Mouse (Mus musculus): ENCODE results near the gene Mrpl41. TPM values are rescaled to one million over a fixed set of nuclear protein-coding genes. Genes with fewer than 3 reads are reported as not detected.
A peak's percentile ranks its signal among the peaks of the same experiment; 100 is the strongest.
"Not testable (repeated sequence)": the region's sequence is repeated elsewhere in the genome, so short reads cannot be mapped to it uniquely, and the experiment has no call there.

The Mrpl41 gene
- total and polyA plus RNA-seq, 3 experiments = 102 to 103 TPM; not detected in 1

DNA sequence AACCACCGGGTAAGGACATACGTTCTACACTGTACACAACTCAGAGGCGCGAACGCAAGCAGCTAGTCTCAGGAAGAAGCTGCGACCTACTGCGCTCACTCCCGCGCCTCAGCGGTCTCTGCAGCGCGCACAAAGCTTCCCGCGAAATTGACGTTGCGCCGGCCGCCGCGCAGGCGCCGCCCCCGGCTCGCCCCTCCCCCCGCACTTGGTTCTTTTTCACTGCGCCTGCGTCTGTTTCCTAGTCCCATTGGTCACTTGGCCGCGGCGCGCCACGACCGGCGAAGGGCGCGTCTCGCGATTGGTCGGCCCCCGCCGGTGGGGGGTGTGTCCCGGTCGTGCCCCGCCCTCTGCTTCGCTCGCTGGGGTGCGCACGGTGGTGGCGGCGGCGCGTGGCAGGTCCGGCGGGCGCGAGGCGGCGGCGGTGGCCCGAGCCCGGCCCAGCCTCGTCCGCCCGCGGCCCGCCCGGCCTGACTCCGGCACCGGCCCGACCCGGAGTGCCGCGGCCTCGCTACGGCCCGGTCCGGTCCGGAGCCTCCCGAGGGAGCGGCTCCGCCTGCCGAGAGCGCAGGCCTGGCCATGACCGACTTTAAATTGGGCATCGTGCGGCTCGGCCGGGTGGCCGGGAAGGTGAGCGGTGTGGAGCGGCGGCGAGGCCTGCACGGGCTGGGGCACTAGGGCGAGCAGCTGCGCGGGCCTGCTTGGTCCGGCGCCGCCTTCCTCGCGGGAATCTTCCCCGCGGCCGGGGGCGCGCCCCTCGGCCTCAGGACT is 25.3 kb downstream of the Mrpl41 start, which contains the start of gene Zmynd19 (continued):
- no peak for TF ChIP-seq ZKSCAN1 (IDR thresholded peaks at IDR 0.05; ENCODE audit: low read depth, low read length)
- TF ChIP-seq MXI1 (IDR thresholded peaks at IDR 0.05; ENCODE audit: low read depth, low read length) = peak; percentile 86
- TF ChIP-seq HCFC1 (IDR thresholded peaks at IDR 0.05; ENCODE audit: low read depth, low read length) = peak; percentile 80
- no peak for TF ChIP-seq CHD1 (IDR thresholded peaks at IDR 0.05; ENCODE audit: low read depth, low read length)
- TF ChIP-seq ZC3H11A (IDR thresholded peaks at IDR 0.05; ENCODE audit: low read depth, low read length) = no peak
- no peak; the same call in 1 of the 2 replicates for TF ChIP-seq KAT2A (conservative IDR thresholded peaks at IDR 0.05; ENCODE audit: low read depth, low read length)
- TF ChIP-seq GATA1 (IDR thresholded peaks at IDR 0.05; ENCODE audit: low read depth, low read length) = no peak
- TF ChIP-seq TCF12 (IDR thresholded peaks at IDR 0.05; ENCODE audit: low read depth, low read length) = no peak
- no peak for TF ChIP-seq ZMIZ1 (IDR thresholded peaks at IDR 0.05; ENCODE audit: low read depth, low read length)
- no peak for TF ChIP-seq USF2 (IDR thresholded peaks at IDR 0.05; ENCODE audit: borderline replicate concordance in 1 of 2, insufficient read depth in 1 of 2, low read depth in 1 of 2, low read length in 2 of 2)
- TF ChIP-seq NELFE (IDR thresholded peaks at IDR 0.05; ENCODE audit: low read depth, low read length) = peak; percentile 71
- no peak for TF ChIP-seq MYB (IDR thresholded peaks at IDR 0.05; ENCODE audit: low read depth, low read length)
- TF ChIP-seq POLR2A (IDR thresholded peaks at IDR 0.05; ENCODE audit: control insufficient read depth in 1 of 2, insufficient read depth in 1 of 2, low read depth in 1 of 2, low read length in 2 of 2, poor library complexity in 1 of 2) = peak; percentile 58 to 76; a peak in 3 of 4 replicates

- not testable (repeated sequence) for H3K9me3 ChIP-seq (replicated peaks; ENCODE audit: insufficient read depth, low read length); H3K27me3 ChIP-seq (ENCODE audit: control insufficient read depth in 1 of 2, insufficient read depth in 2 of 2, low read length in 2 of 2); H3K79me2 ChIP-seq (ENCODE audit: control insufficient read depth, insufficient read depth, low read length, poor library complexity); H3K36me3 ChIP-seq (ENCODE audit: control insufficient read depth in 1 of 2, insufficient read depth in 2 of 2, low read length in 2 of 2); H3K4me3 ChIP-seq (ENCODE audit: control insufficient read depth in 1 of 2, insufficient read depth in 1 of 2, low read depth in 2 of 2, low read length in 2 of 2); H3K4me1 ChIP-seq (ENCODE audit: control insufficient read depth in 1 of 2, insufficient read depth in 2 of 2, low read length in 2 of 2); H3K27ac ChIP-seq (ENCODE audit: control insufficient read depth, low read depth, low read length); H3K9ac ChIP-seq (ENCODE audit: control insufficient read depth, low read depth, low read length, poor library complexity, severe bottlenecking)
- DNase-seq (ENCODE audit: low read depth, low spot score) = peak; percentile 67
- TF ChIP-seq RAD21 (IDR thresholded peaks at IDR 0.05; ENCODE audit: low read depth, low read length) (peak; percentile 60), ZC3H11A (IDR thresholded peaks at IDR 0.05; ENCODE audit: low read depth, low read length) (peak; percentile 31; the same call in 1 of the 2 replicates), CTCF (IDR thresholded peaks at IDR 0.05 in 2 of 3, conservative IDR thresholded peaks at IDR 0.05 in 1 of 3; ENCODE audit: control insufficient read depth in 1 of 3, insufficient read depth in 1 of 3, low read depth in 2 of 3, low read length in 3 of 3, poor library complexity in 1 of 3, severe bottlenecking in 1 of 3) (peak; percentile 26 to 59 (median 36); a peak in 4 of 6 replicates), SMC3 (IDR thresholded peaks at IDR 0.05; ENCODE audit: low read depth, low read length) (peak; percentile 51)
Measured at GRCm38 (mm10) chr2:24944304-24944703, 30.6 kb downstream of the Mrpl41 start.

GRCm38 (mm10) chr2:24942092-24942491 is 32.8 kb downstream of the Mrpl41 start:
- H3K36me3 ChIP-seq (ENCODE audit: control insufficient read depth in 1 of 2, insufficient read depth in 2 of 2, low read length in 2 of 2) = no peaks in the 10 kb centered on the region
- H3K9me3 ChIP-seq (replicated peaks; ENCODE audit: insufficient read depth, low read length) = no peaks in the 10 kb centered on the region
- no peak overlapping the region for H3K9ac ChIP-seq (ENCODE audit: control insufficient read depth, low read depth, low read length, poor library complexity, severe bottlenecking)
- H3K79me2 ChIP-seq (ENCODE audit: control insufficient read depth, insufficient read depth, low read length, poor library complexity) = no peaks in the 10 kb centered on the region
- H3K27ac ChIP-seq (ENCODE audit: control insufficient read depth, low read depth, low read length) = no peak overlapping the region
- peak; percentile 70; the same call in 1 of the 2 replicates for TF ChIP-seq BHLHE40 (IDR thresholded peaks at IDR 0.05; ENCODE audit: borderline replicate concordance, low read depth, low read length)
- TF ChIP-seq USF1 (IDR thresholded peaks at IDR 0.05; ENCODE audit: low read depth, low read length) = peak; percentile 59; the same call in 1 of the 2 replicates
- peak; percentile 25; the same call in 1 of the 2 replicates for TF ChIP-seq GATA1 (IDR thresholded peaks at IDR 0.05; ENCODE audit: low read depth, low read length)
- no peak for TF ChIP-seq MYB (IDR thresholded peaks at IDR 0.05; ENCODE audit: low read depth, low read length)
- no peak for TF ChIP-seq MAZ (IDR thresholded peaks at IDR 0.05; ENCODE audit: low read depth, low read length)
- TF ChIP-seq EP300 (IDR thresholded peaks at IDR 0.05; ENCODE audit: low read depth in 1 of 2, low read length in 2 of 2) = no peak
- H3K27me3 ChIP-seq (ENCODE audit: control insufficient read depth in 1 of 2, insufficient read depth in 2 of 2, low read length in 2 of 2) = no peaks in the 10 kb centered on the region
- H3K4me1 ChIP-seq (ENCODE audit: control insufficient read depth in 1 of 2, insufficient read depth in 2 of 2, low read length in 2 of 2) = no peaks in the 10 kb centered on the region
- H3K4me3 ChIP-seq (ENCODE audit: control insufficient read depth in 1 of 2, insufficient read depth in 1 of 2, low read depth in 2 of 2, low read length in 2 of 2) = no peak overlapping the region
- DNase-seq (ENCODE audit: low read depth, low spot score) = no peak
